Mouse (Mus musculus): ENCODE results near the gene Stpg2. TPM values are rescaled to one million over a fixed set of nuclear protein-coding genes. Genes with fewer than 3 reads are reported as not detected.
"Not testable (repeated sequence)": the region's sequence is repeated elsewhere in the genome, so short reads cannot be mapped to it uniquely, and the experiment has no call there.

Gene Stpg2
- polyA plus RNA-seq, 1 experiment from 2014 or later, result not detected

GRCm38 (mm10) chr3:139659416-139659815 lies 453.9 kb downstream of the Stpg2 start:
- H3K9me3 ChIP-seq (replicated peaks; ENCODE audit: control insufficient read depth, low read length), result no peaks in the 10 kb centered on the region
- no peak overlapping the region for H3K4me3 ChIP-seq (ENCODE audit: low read depth, low read length)
- H3K4me2 ChIP-seq, result no peak overlapping the region
- no peaks in the 10 kb centered on the region for H3K4me1 ChIP-seq (ENCODE audit: control insufficient read depth, insufficient read depth, low read length)
- H3K27me3 ChIP-seq (ENCODE audit: control insufficient read depth, insufficient read depth, low read length), result no peaks in the 10 kb centered on the region
- no peaks in the 10 kb centered on the region for H3K36me3 ChIP-seq (ENCODE audit: control insufficient read depth, insufficient read depth, low read length)
- no peak for ATAC-seq (replicated peaks; ENCODE audit: insufficient number of reproducible peaks, low FRiP score, low TSS enrichment)
- WGBS (ENCODE audit: insufficient replicate concordance), result 73% methylated on average over 4 of the region's 4 CpGs
- no peak overlapping the region for H3K27ac ChIP-seq (ENCODE audit: low read depth, low read length)
- H3K9ac ChIP-seq (ENCODE audit: low read depth, low read length), result no peak overlapping the region

- H3K4me1 ChIP-seq (ENCODE audit: control insufficient read depth, insufficient read depth, low read length), result no peaks in the 10 kb centered on the region
- no peak overlapping the region for H3K27ac ChIP-seq (ENCODE audit: low read depth, low read length)
- ATAC-seq (replicated peaks; ENCODE audit: insufficient number of reproducible peaks, low FRiP score, low TSS enrichment), result no peak
- no peaks in the 10 kb centered on the region for H3K27me3 ChIP-seq (ENCODE audit: control insufficient read depth, insufficient read depth, low read length)
- H3K4me2 ChIP-seq, result no peak overlapping the region
- H3K9ac ChIP-seq (ENCODE audit: low read depth, low read length), result no peak overlapping the region
- H3K4me3 ChIP-seq (ENCODE audit: low read depth, low read length), result no peak overlapping the region
- H3K36me3 ChIP-seq (ENCODE audit: control insufficient read depth, insufficient read depth, low read length), result no peaks in the 10 kb centered on the region
- H3K9me3 ChIP-seq (replicated peaks; ENCODE audit: control insufficient read depth, low read length), result no peaks in the 10 kb centered on the region
These were observed 456.7 kb downstream of the Stpg2 start for GRCm38 (mm10) chr3:139662241-139662640.

GRCm38 (mm10) chr3:139663712-139664245 lies 458.3 kb downstream of the Stpg2 start:
- ATAC-seq (replicated peaks; ENCODE audit: insufficient number of reproducible peaks, low FRiP score, low TSS enrichment), result no peak
- H3K4me2 ChIP-seq, result no peak overlapping the region
- no peaks in the 10 kb centered on the region for H3K27me3 ChIP-seq (ENCODE audit: control insufficient read depth, insufficient read depth, low read length)
- no peaks in the 10 kb centered on the region for H3K4me1 ChIP-seq (ENCODE audit: control insufficient read depth, insufficient read depth, low read length)
- H3K9me3 ChIP-seq (replicated peaks; ENCODE audit: control insufficient read depth, low read length), result no peaks in the 10 kb centered on the region
- no peak overlapping the region for H3K4me3 ChIP-seq (ENCODE audit: low read depth, low read length)
- no peak overlapping the region for H3K27ac ChIP-seq (ENCODE audit: low read depth, low read length)
- no peaks in the 10 kb centered on the region for H3K36me3 ChIP-seq (ENCODE audit: control insufficient read depth, insufficient read depth, low read length)
- 77% methylated on average over 5 of the region's 5 CpGs for WGBS (ENCODE audit: insufficient replicate concordance)
- H3K9ac ChIP-seq (ENCODE audit: low read depth, low read length), result no peak overlapping the region

- Histone ChIP-seq H3K9me3 (replicated peaks; ENCODE audit: control insufficient read depth, low read length) (no peaks in the 10 kb centered on the region), H3K4me3 (ENCODE audit: low read depth, low read length) (no peak overlapping the region), H3K4me1 (ENCODE audit: control insufficient read depth, insufficient read depth, low read length) (no peaks in the 10 kb centered on the region), H3K27me3 (ENCODE audit: control insufficient read depth, insufficient read depth, low read length) (no peaks in the 10 kb centered on the region), H3K36me3 (ENCODE audit: control insufficient read depth, insufficient read depth, low read length) (no peaks in the 10 kb centered on the region), H3K27ac (ENCODE audit: low read depth, low read length) (no peak overlapping the region), H3K9ac (ENCODE audit: low read depth, low read length) (no peak overlapping the region), H3K4me2 (no peak overlapping the region)
- no peak for ATAC-seq (replicated peaks; ENCODE audit: insufficient number of reproducible peaks, low FRiP score, low TSS enrichment)
- 90% methylated on average over 3 of the region's 3 CpGs for WGBS (ENCODE audit: insufficient replicate concordance)
These were observed 459.6 kb downstream of the Stpg2 start for GRCm38 (mm10) chr3:139665047-139665446.

GRCm38 (mm10) chr3:139676192-139676591 lies 470.7 kb downstream of the Stpg2 start:
- no peak; the same call in 1 of the 2 replicates for ATAC-seq (replicated peaks; ENCODE audit: insufficient number of reproducible peaks, low FRiP score, low TSS enrichment)
- Histone ChIP-seq H3K27me3 (ENCODE audit: control insufficient read depth, insufficient read depth, low read length) (no peaks in the 10 kb centered on the region), H3K27ac (ENCODE audit: low read depth, low read length) (no peak overlapping the region), H3K4me1 (ENCODE audit: control insufficient read depth, insufficient read depth, low read length) (peaks cover 5% of the 10 kb centered on the region; the same call in 1 of the 2 replicates), H3K4me2 (no peak overlapping the region), H3K36me3 (ENCODE audit: control insufficient read depth, insufficient read depth, low read length) (no peaks in the 10 kb centered on the region), H3K9ac (ENCODE audit: low read depth, low read length) (no peak overlapping the region), H3K4me3 (ENCODE audit: low read depth, low read length) (no peak overlapping the region), H3K9me3 (replicated peaks; ENCODE audit: control insufficient read depth, low read length) (no peaks in the 10 kb centered on the region)
- WGBS (ENCODE audit: insufficient replicate concordance), result 12% methylated on average over 3 of the region's 3 CpGs

- Histone ChIP-seq H3K27ac (ENCODE audit: low read depth, low read length) (no peak overlapping the region), H3K4me3 (ENCODE audit: low read depth, low read length) (no peak overlapping the region), H3K27me3 (ENCODE audit: control insufficient read depth, insufficient read depth, low read length) (no peaks in the 10 kb centered on the region), H3K4me1 (ENCODE audit: control insufficient read depth, insufficient read depth, low read length) (peaks cover 5% of the 10 kb centered on the region; the same call in 1 of the 2 replicates), H3K4me2 (no peak overlapping the region), H3K9ac (ENCODE audit: low read depth, low read length) (no peak overlapping the region), H3K9me3 (replicated peaks; ENCODE audit: control insufficient read depth, low read length) (no peaks in the 10 kb centered on the region), H3K36me3 (ENCODE audit: control insufficient read depth, insufficient read depth, low read length) (no peaks in the 10 kb centered on the region)
- ATAC-seq (replicated peaks; ENCODE audit: insufficient number of reproducible peaks, low FRiP score, low TSS enrichment), result no peak
- WGBS (ENCODE audit: insufficient replicate concordance), result 87% methylated on average over 1 of the region's 1 CpGs
These were observed 471.2 kb downstream of the Stpg2 start for GRCm38 (mm10) chr3:139676723-139677122.

GRCm38 (mm10) chr3:139704238-139704637 lies 498.7 kb downstream of the Stpg2 start:
- ATAC-seq (replicated peaks; ENCODE audit: insufficient number of reproducible peaks, low FRiP score, low TSS enrichment), result not testable (repeated sequence)
- WGBS (ENCODE audit: insufficient replicate concordance), result 84% methylated on average over 3 of the region's 3 CpGs

GRCm38 (mm10) chr3:139707396-139707795 lies 501.9 kb downstream of the Stpg2 start:
- not testable (repeated sequence) for H3K4me1 ChIP-seq (ENCODE audit: control insufficient read depth, insufficient read depth, low read length); H3K4me2 ChIP-seq; H3K4me3 ChIP-seq (ENCODE audit: low read depth, low read length); H3K36me3 ChIP-seq (ENCODE audit: control insufficient read depth, insufficient read depth, low read length); H3K27ac ChIP-seq (ENCODE audit: low read depth, low read length); H3K9me3 ChIP-seq (replicated peaks; ENCODE audit: control insufficient read depth, low read length); H3K9ac ChIP-seq (ENCODE audit: low read depth, low read length); ATAC-seq (replicated peaks; ENCODE audit: insufficient number of reproducible peaks, low FRiP score, low TSS enrichment); H3K27me3 ChIP-seq (ENCODE audit: control insufficient read depth, insufficient read depth, low read length)
- 73% methylated on average over 4 of the region's 4 CpGs for WGBS (ENCODE audit: insufficient replicate concordance)

More at GRCm38 (mm10) chr3:139704238-139704637, 498.7 kb downstream of the Stpg2 start:
- not testable (repeated sequence) for H3K4me2 ChIP-seq; H3K4me3 ChIP-seq (ENCODE audit: low read depth, low read length); H3K27ac ChIP-seq (ENCODE audit: low read depth, low read length); H3K4me1 ChIP-seq (ENCODE audit: control insufficient read depth, insufficient read depth, low read length); H3K9ac ChIP-seq (ENCODE audit: low read depth, low read length); H3K9me3 ChIP-seq (replicated peaks; ENCODE audit: control insufficient read depth, low read length); H3K27me3 ChIP-seq (ENCODE audit: control insufficient read depth, insufficient read depth, low read length); H3K36me3 ChIP-seq (ENCODE audit: control insufficient read depth, insufficient read depth, low read length)

GRCm38 (mm10) chr3:139709794-139710193 lies 504.3 kb downstream of the Stpg2 start:
- no peak overlapping the region for H3K27ac ChIP-seq (ENCODE audit: low read depth, low read length)
- no peak for ATAC-seq (replicated peaks; ENCODE audit: insufficient number of reproducible peaks, low FRiP score, low TSS enrichment)
- H3K9me3 ChIP-seq (replicated peaks; ENCODE audit: control insufficient read depth, low read length), result no peaks in the 10 kb centered on the region
- no peak overlapping the region for H3K4me3 ChIP-seq (ENCODE audit: low read depth, low read length)
- WGBS (ENCODE audit: insufficient replicate concordance), result 71% methylated on average over 4 of the region's 4 CpGs
- H3K36me3 ChIP-seq (ENCODE audit: control insufficient read depth, insufficient read depth, low read length), result no peaks in the 10 kb centered on the region
- H3K4me2 ChIP-seq, result no peak overlapping the region
- no peaks in the 10 kb centered on the region for H3K27me3 ChIP-seq (ENCODE audit: control insufficient read depth, insufficient read depth, low read length)
- H3K4me1 ChIP-seq (ENCODE audit: control insufficient read depth, insufficient read depth, low read length), result no peaks in the 10 kb centered on the region
- no peak overlapping the region for H3K9ac ChIP-seq (ENCODE audit: low read depth, low read length)

Measured in heart, embryonic 11.5 days (tissue).